Mouse (Mus musculus) midbrain, embryonic 10.5 days (tissue): ENCODE measurements around the gene Gm4787. TPM values are rescaled to one million over a fixed set of nuclear protein-coding genes. Genes with fewer than 3 reads are reported as not detected.
"Not testable (repeated sequence)": the region's sequence is repeated elsewhere in the genome, so short reads cannot be mapped to it uniquely, and the experiment has no call there.

Experiments
- DNase-seq: peaks from one replicate; pipeline ENCODE4 v3.0.0-alpha.2; 2017; ENCODE audit warnings: low spot score
- H3K27ac ChIP-seq: fragments of 300-500 bp; sonication (generic); replicated peaks from 2 replicates; pipeline ENCODE4 v1.5.1; 2016; ENCODE audit warnings: mild to moderate bottlenecking
- H3K27me3 ChIP-seq: fragments of 300-500 bp; sonication (generic); 2 replicates; pipeline ENCODE4 v1.6.1; 2016; ENCODE audit warnings: low read depth, mild to moderate bottlenecking; ENCODE audit not compliant: poor library complexity, severe bottlenecking
- H3K36me3 ChIP-seq: fragments of 300-500 bp; sonication (generic); 2 replicates; pipeline ENCODE4 v1.6.1; 2016; ENCODE audit warnings: mild to moderate bottlenecking, moderate library complexity
- H3K4me1 ChIP-seq: fragments of 300-500 bp; sonication (generic); 2 replicates; pipeline ENCODE4 v1.6.1; 2016
- H3K4me3 ChIP-seq: fragments of 300-500 bp; sonication (generic); 2 replicates; pipeline ENCODE4 v1.5.1; 2016; ENCODE audit warnings: mild to moderate bottlenecking, moderate library complexity
- H3K9me3 ChIP-seq: fragments of 300-500 bp; sonication (generic); replicated peaks from 2 replicates; pipeline ENCODE4 v1.6.1; 2016; ENCODE audit warnings: mild to moderate bottlenecking
- WGBS: fragments of 180-500 bp; shearing (Covaris S2); methylation state at CpG from one replicate; pipeline ENCODE4 v1.1.7; 2016; 5-methylcytosine and 5-hydroxymethylcytosine counted together
- polyA plus RNA-seq: library from polyadenylated mRNA; unstranded; fragments of >200 nt; fragmentation: Nextera tagmentation; extraction: Ambion mirVana; gene quantifications from 2 replicates; pipeline ENCODE4 v1.2.1, GENCODE M21; 2016

Gm4787 gene
- polyA plus RNA-seq = 0.17 and 0.23 TPM in 2 replicates

DNA sequence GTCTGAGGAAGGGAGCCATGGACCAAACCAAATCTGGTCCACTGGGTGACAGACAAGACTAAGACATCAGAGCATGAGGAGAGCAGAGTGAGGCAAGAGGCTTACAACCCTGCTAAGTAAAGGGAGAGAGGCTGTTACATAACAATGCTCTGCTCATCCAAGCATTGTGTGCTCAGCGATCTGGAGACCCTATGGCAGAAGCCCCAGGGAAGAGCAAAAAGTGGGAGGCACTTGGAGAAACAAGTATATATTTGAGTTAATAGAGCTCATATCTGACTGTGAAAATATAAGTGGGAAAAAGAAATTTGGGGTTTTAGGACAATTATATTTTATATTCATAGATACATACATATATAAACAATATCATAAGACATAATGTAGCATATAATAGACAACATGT, at the start of gene Gm4787:
TSS of gene Gm4787 (minus strand) at position 101 of the 400 bp plus-strand sequence.
- not testable (repeated sequence) for H3K36me3 ChIP-seq, H3K9me3 ChIP-seq, H3K27ac ChIP-seq, H3K4me1 ChIP-seq, H3K27me3 ChIP-seq, H3K4me3 ChIP-seq, DNase-seq
- WGBS = 59% methylated on average over 1 of the region's 1 CpGs

DNA sequence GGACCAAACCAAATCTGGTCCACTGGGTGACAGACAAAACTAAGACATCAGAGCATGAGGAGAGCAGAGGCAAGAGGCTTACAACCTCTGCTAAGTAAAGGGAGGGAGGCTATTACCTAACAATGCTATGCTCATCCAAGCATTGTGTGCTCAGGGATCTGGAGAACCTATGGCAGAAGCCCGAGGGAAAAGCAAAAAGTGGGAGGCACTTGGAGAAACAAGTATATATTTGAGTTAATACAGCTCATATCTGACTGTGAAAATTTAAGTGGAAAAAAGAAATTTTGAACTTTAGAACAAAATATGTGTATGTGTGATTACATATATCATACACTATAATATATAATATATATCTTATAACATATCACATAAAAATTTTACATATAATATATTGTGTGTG, 42.6 kb upstream of the Gm4787 start, which contains the start of gene Adam4:
TSS of gene Adam4 (minus strand) at position 101 of the 400 bp plus-strand sequence.
- H3K27ac ChIP-seq = no peak within 1 kb of the TSS
- peaks cover 27% of the 10 kb centered on the region for H3K36me3 ChIP-seq
- 92% methylated on average over 1 of the region's 1 CpGs for WGBS
- DNase-seq = no peak
- no peak within 1 kb of the TSS for H3K4me3 ChIP-seq
- H3K27me3 ChIP-seq = no peaks in the 10 kb centered on the region
- H3K9me3 ChIP-seq = peaks cover 19% of the 10 kb centered on the region
- H3K4me1 ChIP-seq = no peaks in the 10 kb centered on the region

DNA sequence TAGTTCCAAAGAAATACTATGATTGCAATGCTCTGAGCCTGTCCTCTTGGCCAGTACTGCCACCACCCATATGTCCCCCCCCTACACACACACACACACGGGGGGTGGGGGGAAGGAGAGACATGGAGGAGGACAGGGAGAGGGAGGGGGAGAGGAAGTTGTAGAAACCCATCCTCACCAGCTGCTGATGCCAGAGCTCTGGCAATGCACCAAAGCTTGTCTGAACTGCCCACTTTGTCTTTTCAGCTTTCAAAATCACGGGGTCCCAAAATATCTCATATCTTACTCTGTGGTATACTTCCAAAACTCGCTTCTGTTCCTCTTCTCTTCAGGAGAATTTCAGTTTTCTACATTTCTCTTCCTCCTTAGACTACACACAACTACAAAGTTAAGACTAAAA, 33.9 kb upstream of the Gm4787 start:
- no peak overlapping the region for H3K27ac ChIP-seq
- no peaks in the 10 kb centered on the region for H3K27me3 ChIP-seq
- no peak for DNase-seq
- H3K4me1 ChIP-seq = no peaks in the 10 kb centered on the region
- WGBS = 90% methylated on average over 3 of the region's 3 CpGs
- no peaks in the 10 kb centered on the region for H3K36me3 ChIP-seq
- no peak overlapping the region for H3K4me3 ChIP-seq
- no peaks in the 10 kb centered on the region for H3K9me3 ChIP-seq

DNA sequence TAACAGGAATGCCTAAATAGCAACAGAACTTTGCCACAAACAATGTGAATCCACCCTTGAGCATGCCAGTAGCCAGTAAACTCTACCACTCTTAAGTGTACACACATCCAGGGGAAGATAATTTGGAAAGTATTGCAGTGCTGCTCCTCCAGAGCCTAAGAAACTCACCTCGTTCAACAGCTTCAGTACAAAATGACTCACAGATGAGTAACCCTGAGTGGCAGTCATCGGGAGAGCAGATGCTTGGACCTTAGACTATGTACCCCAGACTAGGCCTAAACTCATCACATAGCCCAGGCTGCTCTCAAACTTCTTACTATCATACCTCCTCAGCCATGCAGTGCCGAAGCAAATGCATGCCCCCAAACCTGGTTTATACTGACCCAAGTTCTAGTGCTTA, 29.7 kb upstream of the Gm4787 start:
- WGBS = 90% methylated on average over 3 of the region's 3 CpGs

DNA sequence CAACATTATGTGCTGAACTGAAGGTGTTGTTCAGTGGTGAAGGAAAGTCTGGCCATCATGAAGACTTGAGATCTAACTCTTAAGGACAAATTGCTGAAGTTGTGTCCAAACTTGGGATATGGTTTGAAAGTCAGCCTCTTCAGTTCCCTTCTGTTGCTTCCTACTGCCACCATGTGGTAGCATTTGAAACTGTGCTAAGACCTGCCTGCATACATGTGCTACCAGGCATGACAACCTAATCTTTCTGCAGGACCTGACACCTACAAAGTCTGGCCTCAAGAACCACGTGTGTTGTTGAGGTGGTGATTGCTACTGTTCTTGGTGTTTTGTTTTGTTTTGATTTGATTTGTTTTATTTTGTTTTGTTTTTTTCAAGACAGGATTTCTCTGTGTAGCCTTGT, 22.9 kb upstream of the Gm4787 start:
- Histone ChIP-seq H3K4me3 (no peak overlapping the region), H3K4me1 (no peaks in the 10 kb centered on the region), H3K27ac (no peak overlapping the region), H3K27me3 (no peaks in the 10 kb centered on the region), H3K9me3 (no peaks in the 10 kb centered on the region), H3K36me3 (no peaks in the 10 kb centered on the region)
- peak; percentile 60 for DNase-seq
- WGBS = 14% methylated on average over 1 of the region's 1 CpGs

More for the DNA sequence above, 29.7 kb upstream of the Gm4787 start:
- no peaks in the 10 kb centered on the region for H3K36me3 ChIP-seq
- H3K27me3 ChIP-seq = no peaks in the 10 kb centered on the region
- no peak overlapping the region for H3K27ac ChIP-seq
- H3K4me1 ChIP-seq = no peaks in the 10 kb centered on the region
- H3K4me3 ChIP-seq = no peak overlapping the region
- no peak for DNase-seq
- H3K9me3 ChIP-seq = no peaks in the 10 kb centered on the region

DNA sequence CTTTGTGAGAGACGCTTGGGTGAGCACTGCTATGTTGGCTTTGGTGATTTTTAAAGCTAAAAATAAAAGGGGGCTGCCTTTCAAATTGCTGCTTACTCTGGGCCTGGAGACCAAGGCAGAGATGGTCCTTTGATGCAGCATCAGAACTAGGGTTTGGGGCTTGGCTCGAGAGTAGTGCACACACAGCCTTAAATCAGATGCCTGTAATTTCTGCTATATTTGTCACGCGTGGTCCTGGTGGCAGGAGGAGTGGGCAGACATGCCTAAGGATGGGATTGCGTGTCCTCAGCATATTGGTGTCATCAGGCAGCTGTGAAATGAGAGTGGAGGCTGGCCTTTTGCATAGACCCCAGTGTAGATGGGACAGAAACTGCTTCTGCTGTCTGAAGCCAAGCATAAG, 45.4 kb downstream of the Gm4787 start:
- no peak for DNase-seq
- 74% methylated on average over 5 of the region's 5 CpGs for WGBS
- no peaks in the 10 kb centered on the region for H3K36me3 ChIP-seq
- peaks cover 34% of the 10 kb centered on the region for H3K4me1 ChIP-seq
- H3K4me3 ChIP-seq = peak overlapping the region; percentile 70
- no peak overlapping the region for H3K27ac ChIP-seq
- no peaks in the 10 kb centered on the region for H3K9me3 ChIP-seq
- H3K27me3 ChIP-seq = peaks cover 48% of the 10 kb centered on the region

DNA sequence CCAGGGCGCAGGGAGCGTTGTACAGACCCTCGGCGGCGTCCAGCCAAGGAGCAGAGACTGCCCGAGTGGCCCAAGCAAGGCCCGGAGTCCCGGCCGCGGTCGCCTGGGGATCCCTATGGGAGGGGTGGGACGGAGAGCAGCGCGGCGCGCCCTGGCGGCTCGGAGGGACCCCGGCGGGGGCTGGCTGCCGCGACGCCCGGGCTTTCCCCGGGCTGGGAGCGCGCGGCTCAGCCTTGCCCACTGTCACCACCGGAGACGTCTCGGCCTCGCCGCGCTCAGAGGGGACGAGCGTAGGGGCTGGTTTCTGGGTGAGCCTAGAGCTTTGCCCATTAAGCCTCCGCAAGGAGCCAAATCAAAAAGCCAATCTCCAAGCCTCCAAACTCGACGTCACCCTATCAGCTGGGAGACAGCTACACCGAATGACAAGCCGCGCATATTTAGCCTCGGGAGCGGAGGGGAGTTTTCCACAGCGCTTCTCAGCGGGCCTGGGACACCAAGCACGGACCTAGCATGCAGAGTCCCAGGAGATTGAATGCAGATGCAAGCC, 46.3 kb downstream of the Gm4787 start, which contains the start of gene Slc8a3:
TSS of gene Slc8a3 (minus strand) at position 306 of the 547 bp plus-strand sequence.
- Histone ChIP-seq H3K27ac (peak within 1 kb of the TSS; percentile 83), H3K4me1 (peaks cover 34% of the 10 kb centered on the region), H3K36me3 (no peaks in the 10 kb centered on the region), H3K9me3 (no peaks in the 10 kb centered on the region), H3K4me3 (peak within 1 kb of the TSS; percentile 70), H3K27me3 (peaks cover 48% of the 10 kb centered on the region)
- WGBS = under 1% methylated on average over 47 of the region's 47 CpGs
- peak; percentile 72 for DNase-seq

DNA sequence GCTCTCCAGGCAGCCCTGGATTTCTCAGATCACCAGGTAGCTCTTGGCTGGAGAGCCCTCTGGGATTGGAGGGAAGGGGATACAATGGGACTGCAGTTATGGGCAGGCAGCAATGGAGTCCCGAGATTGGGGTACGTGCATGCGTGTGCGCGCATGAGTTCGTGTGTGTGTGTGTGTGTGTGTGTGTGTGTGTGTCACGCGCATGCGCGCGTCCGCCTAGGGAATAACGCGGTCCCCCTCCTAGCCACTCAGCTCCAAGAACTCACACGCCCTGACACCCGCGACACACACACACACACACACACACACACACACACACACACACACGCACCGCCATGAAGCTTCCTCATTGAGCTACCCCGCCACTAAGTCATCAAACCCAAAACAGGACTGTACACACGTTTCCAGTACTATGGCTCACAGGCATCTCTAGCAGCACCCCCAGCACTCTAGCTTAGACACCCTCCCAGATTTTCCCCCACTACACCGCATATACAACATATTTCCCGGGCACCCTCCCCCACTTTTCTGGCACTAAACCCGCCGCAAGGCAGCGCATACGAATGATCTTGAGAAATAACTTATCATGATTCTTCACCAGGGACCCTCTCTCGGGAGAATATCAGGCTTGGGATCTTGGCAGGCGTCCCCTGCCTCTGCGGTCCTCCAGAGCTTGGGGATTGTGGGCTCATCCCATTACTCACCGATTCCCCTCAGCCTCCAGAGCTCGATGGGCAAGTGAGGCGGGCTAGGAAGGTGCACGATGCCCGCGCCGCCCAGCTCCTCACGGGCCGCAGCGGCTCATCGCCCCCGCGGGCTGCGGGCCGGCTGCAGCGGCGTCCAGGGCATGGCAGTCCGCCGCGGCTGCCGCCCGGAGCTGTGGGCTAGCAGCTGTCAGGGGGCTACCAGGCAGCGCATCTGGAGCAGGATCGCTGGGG, 47.1 kb downstream of the Gm4787 start:
- peak overlapping the region; percentile 83 for H3K27ac ChIP-seq
- no peaks in the 10 kb centered on the region for H3K36me3 ChIP-seq
- peaks cover 34% of the 10 kb centered on the region for H3K4me1 ChIP-seq
- H3K27me3 ChIP-seq = peaks cover 48% of the 10 kb centered on the region
- H3K9me3 ChIP-seq = no peaks in the 10 kb centered on the region
- peak overlapping the region; percentile 70 for H3K4me3 ChIP-seq
- under 1% methylated on average over 47 of the region's 54 CpGs for WGBS
- peak; percentile 73 for DNase-seq

DNA sequence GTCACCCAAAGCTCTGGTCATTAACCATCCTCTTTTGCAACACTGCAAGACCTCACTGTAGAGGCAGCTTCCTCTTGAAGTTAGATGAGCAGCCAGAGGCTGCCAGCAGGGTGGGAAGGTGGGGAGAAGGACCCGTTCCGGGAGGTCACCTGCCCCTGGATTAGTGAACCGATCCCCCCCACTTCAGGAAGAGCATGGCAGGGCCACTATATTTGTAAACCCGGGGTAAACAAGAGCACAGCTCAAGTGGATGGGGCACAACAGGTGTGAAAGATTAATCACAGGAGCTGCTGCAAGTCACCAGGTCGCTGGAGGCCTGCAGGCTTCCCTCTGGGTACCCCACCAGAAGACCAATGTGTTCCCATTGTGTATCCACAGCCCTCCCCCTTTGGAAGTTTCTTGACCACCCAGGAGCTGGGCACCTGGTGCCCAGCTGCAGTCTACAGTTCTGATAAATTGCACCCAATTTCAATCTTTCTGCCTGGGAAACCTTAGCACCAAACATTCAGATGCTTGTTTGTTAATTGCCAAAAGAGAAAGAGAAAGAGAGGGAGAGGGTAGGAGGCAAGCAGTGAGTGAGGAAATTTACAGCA, 48.1 kb downstream of the Gm4787 start:
- Histone ChIP-seq H3K36me3 (no peaks in the 10 kb centered on the region), H3K27ac (peak overlapping the region; percentile 83), H3K9me3 (no peaks in the 10 kb centered on the region), H3K4me1 (peaks cover 34% of the 10 kb centered on the region), H3K27me3 (peaks cover 48% of the 10 kb centered on the region), H3K4me3 (peak overlapping the region; percentile 70)
- no peak for DNase-seq
- WGBS = 36% methylated on average over 5 of the region's 5 CpGs

Other genes with a start within 250 kb of the Gm4787 start
- 1.3 TPM in 2 replicates for gene Slc8a3, start 46.3 kb downstream of the Gm4787 start, polyA plus RNA-seq
- gene Adam4, start 42.5 kb upstream of the Gm4787 start, polyA plus RNA-seq = 0.47 and 0.49 TPM in 2 replicates
- 125 and 129 TPM in 2 replicates for gene Cox16, start 105.7 kb upstream of the Gm4787 start, polyA plus RNA-seq
- 29.4 and 30.6 TPM in 2 replicates for gene Gm20498, start 153.4 kb upstream of the Gm4787 start, polyA plus RNA-seq
- gene Synj2bp, start 153.4 kb upstream of the Gm4787 start, polyA plus RNA-seq = 34.2 and 38.6 TPM in 2 replicates
- gene Adam21, start 189.0 kb upstream of the Gm4787 start, polyA plus RNA-seq = 0.27 and 0.38 TPM in 2 replicates
- 85.2 and 86.1 TPM in 2 replicates for gene Med6, start 215.5 kb upstream of the Gm4787 start, polyA plus RNA-seq